Mouse (Mus musculus) effector memory CD4-positive, alpha-beta T cell, adult 5 months (primary cell): Measurements from ENCODE around the gene Vstm5. TPM values are rescaled to one million over a fixed set of nuclear protein-coding genes. Genes with fewer than 3 reads are reported as not detected.

Experiments used
- polyA plus RNA-seq: library from polyadenylated mRNA; unstranded; fragments of 100-300 nt; shearing (Covaris generic); gene quantifications from one replicate; pipeline ENCODE4 v1.2.1, GENCODE M21; 2017

Gene Vstm5
- not detected for polyA plus RNA-seq

GRCm38 (mm10) chr9:15239042-15239925, at the start of gene Vstm5:
Vstm5 (plus strand) TSS chr9:15239045.

GRCm38 (mm10) chr9:15279649-15280490, 41.0 kb downstream of the Vstm5 start, which contains the start of gene Med17:
Med17 (minus strand) TSS chr9:15279931.

GRCm38 (mm10) chr9:15305503-15306397, 66.9 kb downstream of the Vstm5 start, which contains the start of gene Taf1d:
Taf1d (plus strand) TSS chr9:15306214.

GRCm38 (mm10) chr9:15306398-15307119, 67.7 kb downstream of the Vstm5 start, which contains the start of gene 4931406C07Rik:
4931406C07Rik (minus strand) TSS chr9:15306448.

Other genes with a start within 250 kb of the Vstm5 start
- gene Panx1, start 193.6 kb upstream of the Vstm5 start, polyA plus RNA-seq, result 126 TPM
- not detected for gene Hephl1, start 126.9 kb upstream of the Vstm5 start, polyA plus RNA-seq
- gene Med17, start 40.9 kb downstream of the Vstm5 start, polyA plus RNA-seq, result 36.8 TPM
- gene Taf1d, start 67.2 kb downstream of the Vstm5 start, polyA plus RNA-seq, result 129 TPM
- 1.6 TPM for gene 4931406C07Rik, start 67.4 kb downstream of the Vstm5 start, polyA plus RNA-seq
- 18.2 TPM for gene Cep295, start 118.7 kb downstream of the Vstm5 start, polyA plus RNA-seq